ENCODE assay signal across 13 mouse cellular contexts in genomic region chr10:116761476-116762068, GRCm38 (mm10).
DNase-seq lines count a peak whose midpoint lies in the region; ATAC-seq lines count a peak whose summit lies in the region.
"Had no signal": no experiment of that assay in that cellular context is flagged by ENCODE, and none has a peak within 500 bp of the region (broad histone marks: within the 10 kb centered on the region; RNA-seq: fewer than 3 reads in every experiment).

No protein-coding gene starts in this region.

- no peaks in the 10 kb centered on the region for H3K27me3 ChIP-seq in heart, embryonic 12.5 days (replicated peaks)
- no peaks in the 10 kb centered on the region for H3K27me3 ChIP-seq in hindbrain, embryonic 15.5 days
- H3K27me3 ChIP-seq in liver, embryonic 13.5 days, result no peaks in the 10 kb centered on the region
- H3K27me3 ChIP-seq: kidney, embryonic 15.5 days; stomach, embryonic 15.5 days had no signal

- WGBS in heart, embryonic 12.5 days, result 47% methylated on average over 4 of the region's 4 CpGs
- WGBS in hindbrain, embryonic 15.5 days, result 67% methylated on average over 4 of the region's 4 CpGs
- WGBS in liver, embryonic 13.5 days (ENCODE audit: insufficient replicate concordance), result 56% methylated on average over 4 of the region's 4 CpGs

- ATAC-seq in heart, embryonic 12.5 days (ENCODE audit: insufficient number of reproducible peaks, low FRiP score), result peak; percentile 48; the same call in 1 of the 2 replicates
- ATAC-seq in hindbrain, embryonic 15.5 days (ENCODE audit: low FRiP score, low read depth), result no peak
- ATAC-seq in liver, embryonic 13.5 days (ENCODE audit: low read depth), result peak; percentile 12; the same call in 1 of the 2 replicates

- no peak overlapping the region for H3K4me3 ChIP-seq in heart, embryonic 12.5 days
- no peak overlapping the region for H3K4me3 ChIP-seq in hindbrain, embryonic 15.5 days
- H3K4me3 ChIP-seq in liver, embryonic 13.5 days (replicated peaks), result no peak overlapping the region
- H3K4me3 ChIP-seq: forebrain, embryonic 10.5 days; kidney, embryonic 15.5 days; stomach, embryonic 15.5 days had no signal

- no peaks in the 10 kb centered on the region for H3K9me3 ChIP-seq in heart, embryonic 12.5 days (replicated peaks)
- H3K9me3 ChIP-seq in hindbrain, embryonic 15.5 days, result no peaks in the 10 kb centered on the region
- H3K9me3 ChIP-seq in liver, embryonic 13.5 days (replicated peaks), result no peaks in the 10 kb centered on the region
- H3K9me3 ChIP-seq: kidney, embryonic 15.5 days; stomach, embryonic 15.5 days had no signal

- H3K27ac ChIP-seq in heart, embryonic 12.5 days (ENCODE audit: poor library complexity, severe bottlenecking), result no peak overlapping the region
- H3K27ac ChIP-seq in hindbrain, embryonic 15.5 days (replicated peaks), result no peak overlapping the region; the same call in 1 of the 2 replicates
- no peak overlapping the region for H3K27ac ChIP-seq in liver, embryonic 13.5 days
- H3K27ac ChIP-seq: forebrain, embryonic 10.5 days; kidney, embryonic 15.5 days; stomach, embryonic 15.5 days had no signal

- H3K4me1 ChIP-seq in heart, embryonic 12.5 days (replicated peaks), result peaks cover 18% of the 10 kb centered on the region
- peaks cover 12% of the 10 kb centered on the region for H3K4me1 ChIP-seq in hindbrain, embryonic 15.5 days (replicated peaks)
- no peaks in the 10 kb centered on the region for H3K4me1 ChIP-seq in liver, embryonic 13.5 days (replicated peaks)
- H3K4me1 ChIP-seq: stomach, embryonic 15.5 days had no signal

- no peaks in the 10 kb centered on the region for H3K36me3 ChIP-seq in heart, embryonic 12.5 days
- no peaks in the 10 kb centered on the region for H3K36me3 ChIP-seq in hindbrain, embryonic 15.5 days
- no peaks in the 10 kb centered on the region for H3K36me3 ChIP-seq in liver, embryonic 13.5 days
- H3K36me3 ChIP-seq: forebrain, embryonic 10.5 days; kidney, embryonic 15.5 days; stomach, embryonic 15.5 days had no signal

- no peak overlapping the region for H3K9ac ChIP-seq in heart, embryonic 12.5 days
- H3K9ac ChIP-seq in hindbrain, embryonic 15.5 days, result 0 out of 2 replicates have a peak overlapping the region, but pooled peaks have one; percentile 12
- no peak overlapping the region for H3K9ac ChIP-seq in liver, embryonic 13.5 days
- H3K9ac ChIP-seq: kidney, embryonic 15.5 days; stomach, embryonic 15.5 days had no signal

- no peak for DNase-seq in heart, postnatal 25 days (ENCODE audit: low spot score)
- DNase-seq in ES-CJ7 (ENCODE audit: low read depth, low spot score), result peak; percentile 27
- no peak for DNase-seq in liver, embryonic 13.5 days
- DNase-seq in cerebellum, postnatal 4 days (ENCODE audit: low spot score in 2 of 2), result no peak
- no peak for DNase-seq in left cerebral cortex, postnatal 25 days (ENCODE audit: low spot score in 2 of 2)
- DNase-seq in ovary, postnatal 36 days (ENCODE audit: low spot score), result no peak
- DNase-seq: left cerebral cortex, postnatal 4 days; thymus, postnatal 36 days had no signal

- H3K4me2 ChIP-seq in heart, embryonic 12.5 days, result no peak overlapping the region
- H3K4me2 ChIP-seq in hindbrain, embryonic 15.5 days, result peak overlapping the region; percentile 14
- H3K4me2 ChIP-seq in liver, embryonic 13.5 days, result no peak overlapping the region
- H3K4me2 ChIP-seq: kidney, embryonic 15.5 days; stomach, embryonic 15.5 days had no signal

- intact Hi-C loops in heart, postnatal 25 days (cut with DNase I), result no loop called here
- intact Hi-C loops in left cerebral cortex, postnatal 25 days (cut with DNase I), result no loop called here
